Comparison of ENCODE assay signal across 19 mouse cellular contexts in genomic region chr9:106222261-106222851, GRCm38 (mm10). TPM values are rescaled to one million over a fixed set of nuclear protein-coding genes. Genes with fewer than 3 reads are reported as not detected.
DNase-seq lines count a peak whose midpoint lies in the region; ATAC-seq and TF ChIP-seq lines count a peak whose summit lies in the region.
"Had no signal": no experiment of that assay in that cellular context is flagged by ENCODE, and none has a peak within 500 bp of the region (broad histone marks: within the 10 kb centered on the region; RNA-seq: fewer than 3 reads in every experiment).

Tlr9 (plus strand) TSS chr9:106222598.

- ATAC-seq in kidney, embryonic 14.5 days (ENCODE audit: low FRiP score, low TSS enrichment) = no peak
- ATAC-seq in hematopoietic stem cell, adult 5-6 weeks (replicated peaks in 1 of 2; ENCODE audit: insufficient read depth in 1 of 2, low FRiP score in 2 of 2, low TSS enrichment in 1 of 2, low read depth in 1 of 2, poor library complexity in 2 of 2, severe bottlenecking in 2 of 2) = peak; percentile 41 to 55; a peak in 3 of 4 replicates
- ATAC-seq: midbrain, embryonic 15.5 days had no signal

- H3K4me2 ChIP-seq in kidney, embryonic 14.5 days (replicated peaks; ENCODE audit: low read depth, low read length) = no peak within 1 kb of the TSS; the same call in 1 of the 2 replicates
- H3K4me2 ChIP-seq: forebrain, embryonic 12.5 days; heart, embryonic 11.5 days; midbrain, embryonic 15.5 days; neural tube, embryonic 12.5 days had no signal

- WGBS in kidney, embryonic 14.5 days = 44% methylated on average over 4 of the region's 4 CpGs
- 47% methylated on average over 4 of the region's 4 CpGs for WGBS in small intestine, adult 2 months

- H3K4me1 ChIP-seq in kidney, embryonic 14.5 days (ENCODE audit: control insufficient read depth, insufficient read depth, low read length) = peaks cover 20% of the 10 kb centered on the region
- peaks cover 11% of the 10 kb centered on the region for H3K4me1 ChIP-seq in small intestine, adult 2 months (ENCODE audit: control insufficient read depth, insufficient read depth, insufficient read length, low read length)

- H3K27me3 ChIP-seq in kidney, embryonic 14.5 days (ENCODE audit: control insufficient read depth, insufficient read depth, low read length) = peaks cover 4% of the 10 kb centered on the region; the same call in 1 of the 2 replicates
- no peaks in the 10 kb centered on the region for H3K27me3 ChIP-seq in small intestine, adult 2 months (ENCODE audit: control insufficient read depth, insufficient read depth, low read length)
- H3K27me3 ChIP-seq: midbrain, embryonic 15.5 days had no signal

- peak within 1 kb of the TSS; percentile 55; the same call in 1 of the 2 replicates for H3K27ac ChIP-seq in kidney, embryonic 14.5 days (ENCODE audit: low read depth, low read length)
- peak within 1 kb of the TSS; percentile 61 for H3K27ac ChIP-seq in small intestine, adult 2 months (ENCODE audit: insufficient read depth, low read depth, low read length)
- H3K27ac ChIP-seq: forebrain, embryonic 12.5 days; hindbrain, embryonic 10.5 days; midbrain, embryonic 15.5 days; neural tube, embryonic 12.5 days had no signal

- H3K9me3 ChIP-seq in kidney, embryonic 14.5 days (ENCODE audit: control insufficient read depth, low read length) = no peaks in the 10 kb centered on the region
- H3K9me3 ChIP-seq: forebrain, embryonic 12.5 days; G1E; hindbrain, embryonic 10.5 days; midbrain, embryonic 15.5 days; neural tube, embryonic 12.5 days had no signal

- H3K9ac ChIP-seq in kidney, embryonic 14.5 days (ENCODE audit: low read depth, low read length) = no peak within 1 kb of the TSS
- H3K9ac ChIP-seq: forebrain, embryonic 12.5 days; midbrain, embryonic 15.5 days; neural tube, embryonic 12.5 days had no signal

- no peaks in the 10 kb centered on the region for H3K36me3 ChIP-seq in kidney, embryonic 14.5 days (ENCODE audit: control insufficient read depth, insufficient read depth, low read length)
- H3K36me3 ChIP-seq in small intestine, adult 2 months (ENCODE audit: control insufficient read depth, insufficient read depth, low read length) = no peaks in the 10 kb centered on the region
- H3K36me3 ChIP-seq: forebrain, embryonic 12.5 days; G1E; hindbrain, embryonic 10.5 days; midbrain, embryonic 15.5 days; neural tube, embryonic 12.5 days had no signal

- TF ChIP-seq CTCF in small intestine, adult 2 months (IDR thresholded peaks at IDR 0.05; ENCODE audit: extremely low read depth, insufficient read length, insufficient replicate concordance, low read depth, low read length) = no peak

- TF ChIP-seq POLR2A in small intestine, adult 2 months (IDR thresholded peaks at IDR 0.05; ENCODE audit: low read depth, low read length) = no peak

- H3K4me3 ChIP-seq in kidney, embryonic 14.5 days (ENCODE audit: low read length) = no peak within 1 kb of the TSS
- H3K4me3 ChIP-seq in small intestine, adult 2 months (ENCODE audit: low read depth, low read length) = peak within 1 kb of the TSS; percentile 48
- H3K4me3 ChIP-seq: forebrain, embryonic 12.5 days; hindbrain, embryonic 10.5 days; midbrain, embryonic 15.5 days; neural tube, embryonic 12.5 days had no signal

- no peak for DNase-seq in kidney, postnatal 25 days
- DNase-seq in A20 (ENCODE audit: low read depth, low spot score) = peak; percentile 94
- DNase-seq in c-Kit-positive CD71-positive TER-119-positive erythroid progenitor cells, embryonic 14.5 days (ENCODE audit: low spot score) = no peak
- no peak for DNase-seq in right cerebral cortex, postnatal 10 days (ENCODE audit: low spot score in 2 of 2)
- DNase-seq in left cerebral cortex, adult 18-20 months (ENCODE audit: low spot score in 2 of 2) = no peak
- DNase-seq: adrenal gland, postnatal 10 days; kidney, postnatal 4 days; lung, postnatal 36 days; thymus, postnatal 25 days had no signal

RNA-seq across cellular contexts. Expression of gene Tlr9, which starts in this region (rescaled TPM):
- 0.14 TPM in 1 of 2 replicates, not detected in the other for polyA plus RNA-seq in kidney, embryonic 14.5 days (2014; fragmentation: Nextera tagmentation; extraction: Ambion mirVana)
- total RNA-seq in hematopoietic stem cell, adult 5-6 weeks (2017) = 0.84 and 1.4 TPM in 2 replicates
- polyA plus RNA-seq in small intestine, adult 2 months (2012; rRNA removed) = 3.3 and 3.8 TPM in 2 replicates
- total RNA-seq in left cerebral cortex, adult 18-20 months (2021) = under 1 TPM; 0.91 to 0.95 TPM
- polyA plus RNA-seq: C2C12; forebrain, embryonic 12.5 days; G1E; heart, embryonic 11.5 days; hindbrain, embryonic 10.5 days; neural tube, embryonic 12.5 days had no signal
